Mouse (Mus musculus) ES-E14 (cell line): ENCODE measurements around the gene Olfr322.

ENCODE experiments used
- HCFC1 ChIP-seq: IDR thresholded peaks from 2 replicates; pipeline ENCODE4 v1.6.1; 2012; ENCODE audit warnings: low read length, inconsistent platforms, borderline replicate concordance; ENCODE audit not compliant: insufficient read depth
- MAFK ChIP-seq: IDR thresholded peaks from 2 replicates; pipeline ENCODE4 v1.6.1; 2014; ENCODE audit warnings: mild to moderate bottlenecking, low read depth, low read length, inconsistent platforms; ENCODE audit not compliant: insufficient read depth
- ZC3H11A ChIP-seq: IDR thresholded peaks from 2 replicates; pipeline ENCODE4 v1.6.1; 2012; ENCODE audit warnings: low read depth, mild to moderate bottlenecking, inconsistent platforms, low read length, borderline replicate concordance
- ZNF384 ChIP-seq: IDR thresholded peaks from 2 replicates; pipeline ENCODE4 v1.6.1; 2012; ENCODE audit warnings: low read depth, low read length, inconsistent platforms

DNA sequence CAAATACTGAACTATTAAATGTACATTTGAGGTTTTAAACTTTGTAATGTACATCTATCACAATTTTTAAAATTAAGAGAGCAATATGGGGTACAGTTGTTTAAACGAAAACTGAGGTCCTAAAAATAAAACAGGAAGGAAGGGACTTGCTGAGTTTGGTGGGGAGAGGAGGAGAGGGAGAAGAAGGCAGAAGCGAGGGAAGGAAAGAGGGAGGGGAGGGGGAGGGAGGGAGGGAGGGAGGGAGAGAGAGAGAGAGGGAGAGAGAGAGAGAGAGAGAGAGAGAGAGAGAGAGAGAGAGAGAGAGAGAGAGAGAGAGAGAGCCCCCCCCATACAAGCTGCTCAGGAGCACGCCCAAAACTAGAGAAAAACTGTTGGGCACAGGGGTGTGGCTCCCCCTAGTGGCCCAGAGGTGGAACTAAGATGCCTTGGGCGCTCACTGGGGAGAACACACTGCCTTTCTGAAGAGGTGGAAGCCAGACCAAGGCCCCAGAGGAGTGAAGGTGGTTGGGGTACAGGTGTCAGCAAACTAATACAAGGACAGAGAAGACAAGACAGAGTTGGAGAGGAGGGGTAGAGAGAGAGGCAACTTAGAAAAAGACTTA, 22.1 kb upstream of the Olfr322 start:
- TF ChIP-seq ZNF384 (no peak), ZC3H11A (no peak), HCFC1 (no peak), MAFK (no peak)
